Mouse (Mus musculus): Measurements from ENCODE around the gene Nynrin. TPM values are rescaled to one million over a fixed set of nuclear protein-coding genes. Genes with fewer than 3 reads are reported as not detected.

Nynrin gene
- polyA plus RNA-seq, 1 experiment from 2014 or later = 4.2 TPM

DNA sequence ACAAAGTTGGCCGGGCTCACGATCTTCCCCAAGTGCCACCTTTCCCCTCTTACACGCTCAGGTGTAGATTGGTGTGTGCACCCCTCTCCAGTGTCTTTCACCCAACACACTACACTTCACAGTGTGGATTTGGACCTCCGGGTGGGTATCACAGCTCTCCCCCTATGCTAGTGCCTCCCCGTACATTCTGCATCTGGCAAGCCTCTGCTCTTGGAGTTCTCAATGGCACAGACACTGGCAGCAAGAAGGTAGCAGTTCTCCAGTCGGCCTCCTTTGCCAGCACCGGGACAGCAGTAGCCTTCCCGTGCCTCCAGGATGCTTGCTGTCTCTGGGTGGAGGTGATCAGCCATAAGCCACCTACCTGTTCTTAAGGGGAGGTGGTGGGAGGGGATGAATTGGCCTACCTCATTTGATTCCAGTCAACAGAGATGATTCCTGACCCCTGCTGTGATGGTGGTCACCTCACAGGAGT, 19.5 kb downstream of the Nynrin start:
- H3K4me2 ChIP-seq (replicated peaks; ENCODE audit: low read depth, low read length) = no peak overlapping the region
- H3K9ac ChIP-seq (replicated peaks; ENCODE audit: low read depth) = no peak overlapping the region
- H3K36me3 ChIP-seq (ENCODE audit: insufficient read depth, low read length) = peaks cover 20% of the 10 kb centered on the region
- 88% methylated on average over 8 of the region's 8 CpGs for WGBS
- H3K9me3 ChIP-seq (ENCODE audit: low read length) = no peaks in the 10 kb centered on the region
- no peak overlapping the region for H3K27ac ChIP-seq (ENCODE audit: low read length)
- peaks cover 5% of the 10 kb centered on the region; the same call in 1 of the 2 replicates for H3K4me1 ChIP-seq (ENCODE audit: insufficient read depth, low read depth, low read length)
- ATAC-seq (no peak), DNase-seq (ENCODE audit: low spot score) (no peak)
- H3K4me3 ChIP-seq (ENCODE audit: low read depth, low read length) = no peak overlapping the region
- TF ChIP-seq EP300 (IDR thresholded peaks at IDR 0.05) (no peak), CTCF (IDR thresholded peaks at IDR 0.05) (no peak)
- no peaks in the 10 kb centered on the region for H3K27me3 ChIP-seq (replicated peaks; ENCODE audit: insufficient read depth, low read length)

DNA sequence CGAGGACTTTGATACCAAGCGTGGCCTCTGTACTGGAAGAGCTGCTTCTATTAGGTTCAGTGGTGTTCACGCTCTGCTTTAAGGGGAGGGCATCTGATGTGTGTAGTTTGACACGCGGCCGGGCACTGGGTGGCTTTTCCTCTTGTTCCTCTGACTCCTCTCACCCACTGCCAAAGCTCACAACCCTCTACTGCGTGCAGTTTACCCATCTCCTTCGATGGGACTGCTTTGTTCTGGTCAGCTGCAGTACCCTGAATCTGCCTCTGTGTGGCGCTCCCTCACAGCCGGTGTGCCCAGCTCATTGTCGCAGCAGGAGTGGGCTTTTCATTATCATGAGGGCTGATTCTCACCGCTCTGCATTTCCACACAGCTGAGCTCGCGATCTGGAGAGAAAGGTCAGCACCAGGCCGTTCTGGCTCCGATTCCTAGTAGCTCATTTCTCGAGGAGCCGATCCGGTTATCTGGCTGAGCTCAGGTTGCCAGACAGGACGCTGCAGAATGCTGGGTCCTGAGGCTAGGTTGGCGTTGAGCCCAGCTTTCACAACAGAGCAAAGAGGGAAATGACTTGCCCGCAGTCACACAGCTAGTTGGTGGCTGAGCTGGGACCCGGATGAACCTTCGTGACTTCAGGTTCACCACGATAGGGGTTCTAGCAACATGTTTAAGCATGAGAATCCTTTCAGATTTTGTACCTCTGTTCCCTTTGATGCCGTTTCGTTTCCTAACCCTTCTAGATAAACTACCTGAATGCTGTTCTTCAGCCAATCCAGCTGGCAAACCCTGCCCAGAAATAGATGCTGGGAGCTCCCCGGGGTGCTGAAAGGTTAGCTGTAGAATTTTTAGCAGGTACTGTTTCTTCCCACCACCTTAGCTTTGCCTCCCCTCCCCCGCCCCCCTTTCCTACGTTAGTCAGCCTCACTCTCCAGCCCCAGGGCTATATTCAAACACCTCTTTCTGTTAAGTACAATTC, 20.2 kb downstream of the Nynrin start:
- no peak overlapping the region for H3K9ac ChIP-seq (replicated peaks; ENCODE audit: low read depth)
- DNase-seq (ENCODE audit: low spot score) = peak; percentile 87
- H3K27me3 ChIP-seq (replicated peaks; ENCODE audit: insufficient read depth, low read length) = no peaks in the 10 kb centered on the region
- H3K4me1 ChIP-seq (ENCODE audit: insufficient read depth, low read depth, low read length) = peaks cover 5% of the 10 kb centered on the region; the same call in 1 of the 2 replicates
- 0 out of 2 replicates have a peak overlapping the region, but pooled peaks have one; percentile 8 for H3K4me3 ChIP-seq (ENCODE audit: low read depth, low read length)
- ATAC-seq = peak; percentile 71
- H3K36me3 ChIP-seq (ENCODE audit: insufficient read depth, low read length) = peaks cover 16% of the 10 kb centered on the region
- no peaks in the 10 kb centered on the region for H3K9me3 ChIP-seq (ENCODE audit: low read length)
- TF ChIP-seq EP300 (IDR thresholded peaks at IDR 0.05) = no peak
- TF ChIP-seq CTCF (IDR thresholded peaks at IDR 0.05) = peak; percentile 99
- 12% methylated on average over 30 of the region's 30 CpGs for WGBS
- H3K27ac ChIP-seq (ENCODE audit: low read length) = no peak overlapping the region
- peak overlapping the region; percentile 46 for H3K4me2 ChIP-seq (replicated peaks; ENCODE audit: low read depth, low read length)

DNA sequence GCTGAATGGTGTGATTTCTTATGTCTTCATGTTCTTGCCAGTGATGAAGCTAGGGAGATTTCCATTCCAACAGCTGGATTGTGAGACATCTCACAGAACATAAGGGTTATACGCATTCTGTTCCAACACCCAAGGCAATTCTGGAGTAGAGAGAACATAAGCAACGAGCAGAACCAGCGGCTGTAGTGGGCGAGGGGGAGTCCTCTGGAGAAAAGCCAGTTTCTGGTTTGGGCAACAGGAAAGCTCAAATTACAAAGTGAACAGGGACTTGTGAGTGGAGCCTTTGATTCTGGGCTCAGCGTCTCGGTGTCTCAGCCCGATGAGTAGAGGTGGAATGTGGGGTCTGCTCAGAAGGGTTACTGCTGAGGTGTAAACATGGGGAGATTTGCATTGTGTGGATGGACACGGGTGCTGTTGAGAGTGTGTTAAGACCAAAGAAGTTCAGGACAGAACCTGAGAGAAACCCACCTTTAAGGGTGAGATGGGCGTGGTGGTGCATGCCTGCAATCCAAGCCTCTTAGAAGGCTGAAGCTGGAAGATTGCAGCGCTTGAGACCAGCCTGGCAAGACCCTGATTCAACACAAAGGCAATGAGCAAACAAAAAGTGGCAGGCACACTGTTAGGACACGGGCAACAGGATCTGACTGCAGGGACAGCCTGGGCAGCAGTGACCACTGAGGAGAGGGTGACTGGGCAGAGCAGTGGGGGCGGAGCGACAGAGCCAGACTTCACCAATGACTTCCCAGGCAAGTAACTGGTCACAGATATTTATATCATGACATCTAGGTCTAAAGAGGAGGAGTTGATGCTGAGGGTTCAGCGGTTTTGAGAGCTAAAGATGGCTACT, 23.9 kb downstream of the Nynrin start:
- ATAC-seq (peak; percentile 53), DNase-seq (ENCODE audit: low spot score) (peak; percentile 73)
- H3K4me3 ChIP-seq (ENCODE audit: low read depth, low read length) = no peak overlapping the region
- no peaks in the 10 kb centered on the region for H3K27me3 ChIP-seq (replicated peaks; ENCODE audit: insufficient read depth, low read length)
- 11% methylated on average over 14 of the region's 14 CpGs for WGBS
- H3K36me3 ChIP-seq (ENCODE audit: insufficient read depth, low read length) = no peaks in the 10 kb centered on the region
- peaks cover 5% of the 10 kb centered on the region; the same call in 1 of the 2 replicates for H3K4me1 ChIP-seq (ENCODE audit: insufficient read depth, low read depth, low read length)
- TF ChIP-seq EP300 (IDR thresholded peaks at IDR 0.05) (no peak), CTCF (IDR thresholded peaks at IDR 0.05) (no peak)
- no peak overlapping the region for H3K4me2 ChIP-seq (replicated peaks; ENCODE audit: low read depth, low read length)
- H3K9ac ChIP-seq (replicated peaks; ENCODE audit: low read depth) = no peak overlapping the region
- no peaks in the 10 kb centered on the region for H3K9me3 ChIP-seq (ENCODE audit: low read length)
- 0 out of 2 replicates have a peak overlapping the region, but pooled peaks have one; percentile 14 for H3K27ac ChIP-seq (ENCODE audit: low read length)

DNA sequence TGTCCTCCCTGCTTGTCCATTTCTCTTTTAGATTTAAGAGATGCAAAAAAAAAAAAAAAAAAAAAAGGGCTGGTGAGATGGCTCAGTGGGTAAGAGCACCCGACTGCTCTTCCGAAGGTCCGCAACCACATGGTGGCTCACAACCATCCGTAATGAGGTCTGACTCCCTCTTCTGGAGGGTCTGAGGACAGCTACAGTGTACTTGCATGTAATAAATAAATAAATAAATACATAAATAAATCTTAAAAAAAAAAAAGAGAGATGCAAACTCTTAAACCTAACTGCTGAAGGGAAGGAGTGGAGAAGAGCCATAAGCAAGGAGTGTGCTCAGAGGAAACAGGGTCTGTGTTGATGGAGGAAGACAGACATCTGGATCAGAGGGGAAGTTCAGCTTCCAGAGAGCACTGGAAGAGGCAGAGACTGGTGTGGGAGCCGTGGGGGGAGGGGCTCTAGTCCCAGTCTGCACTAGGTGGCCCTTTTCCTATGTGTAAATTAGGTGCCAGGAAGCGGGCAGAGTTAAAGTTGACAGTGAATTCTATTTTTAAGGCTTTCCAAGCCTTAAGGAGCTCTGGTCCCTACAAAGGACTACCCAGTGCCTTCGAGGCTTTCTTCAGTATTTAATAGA, 24.6 kb downstream of the Nynrin start:
- Histone ChIP-seq H3K4me2 (replicated peaks; ENCODE audit: low read depth, low read length) (no peak overlapping the region), H3K36me3 (ENCODE audit: insufficient read depth, low read length) (no peaks in the 10 kb centered on the region), H3K27me3 (replicated peaks; ENCODE audit: insufficient read depth, low read length) (no peaks in the 10 kb centered on the region), H3K27ac (ENCODE audit: low read length) (no peak overlapping the region), H3K4me3 (ENCODE audit: low read depth, low read length) (no peak overlapping the region), H3K9me3 (ENCODE audit: low read length) (no peaks in the 10 kb centered on the region), H3K4me1 (ENCODE audit: insufficient read depth, low read depth, low read length) (peaks cover 5% of the 10 kb centered on the region; the same call in 1 of the 2 replicates), H3K9ac (replicated peaks; ENCODE audit: low read depth) (no peak overlapping the region)
- TF ChIP-seq CTCF (IDR thresholded peaks at IDR 0.05) (peak; percentile 54), EP300 (IDR thresholded peaks at IDR 0.05) (no peak)
- 8% methylated on average over 7 of the region's 7 CpGs for WGBS
- ATAC-seq (peak; percentile 15; the same call in 1 of the 2 replicates), DNase-seq (ENCODE audit: low spot score) (peak; percentile 33)

DNA sequence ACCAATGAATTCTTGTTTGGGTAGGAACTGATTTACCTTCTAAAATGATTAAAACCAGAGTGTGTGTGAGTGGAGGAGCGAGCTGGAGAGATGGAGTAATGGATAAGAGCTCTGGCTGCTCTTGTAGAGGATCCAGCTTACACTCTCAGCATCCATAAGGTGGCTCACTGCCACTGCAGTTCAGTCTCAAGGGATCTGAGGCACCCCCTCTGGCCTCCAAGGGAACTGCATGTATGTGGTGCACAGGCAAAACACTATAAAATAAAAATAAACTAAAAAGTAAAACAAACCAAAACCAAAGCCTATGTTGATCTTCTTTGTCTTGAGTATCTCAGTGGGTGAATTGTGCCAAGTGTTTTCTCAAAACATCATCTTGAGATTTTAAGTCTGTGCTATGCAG, 25.8 kb downstream of the Nynrin start:
- H3K9ac ChIP-seq (replicated peaks; ENCODE audit: low read depth) = no peak overlapping the region
- TF ChIP-seq EP300 (IDR thresholded peaks at IDR 0.05) (no peak), CTCF (IDR thresholded peaks at IDR 0.05) (peak; percentile 94)
- DNase-seq (ENCODE audit: low spot score) (peak; percentile 92), ATAC-seq (peak; percentile 44)
- H3K4me3 ChIP-seq (ENCODE audit: low read depth, low read length) = no peak overlapping the region
- H3K4me2 ChIP-seq (replicated peaks; ENCODE audit: low read depth, low read length) = no peak overlapping the region
- H3K27me3 ChIP-seq (replicated peaks; ENCODE audit: insufficient read depth, low read length) = no peaks in the 10 kb centered on the region
- WGBS = 32% methylated on average over 1 of the region's 1 CpGs
- H3K9me3 ChIP-seq (ENCODE audit: low read length) = no peaks in the 10 kb centered on the region
- H3K4me1 ChIP-seq (ENCODE audit: insufficient read depth, low read depth, low read length) = peaks cover 12% of the 10 kb centered on the region; the same call in 1 of the 2 replicates
- no peak overlapping the region for H3K27ac ChIP-seq (ENCODE audit: low read length)
- H3K36me3 ChIP-seq (ENCODE audit: insufficient read depth, low read length) = no peaks in the 10 kb centered on the region

Data from lung, postnatal 0 days (tissue).